Mouse (Mus musculus) heart, adult 11 months (tissue): ENCODE results near the gene Lpar6.

Experiments
- DNase-seq: peaks from one replicate; pipeline ENCODE4 v3.0.0; 2022

Lpar6 gene

GRCm38 (mm10) chr14:73257348-73257747 lies 19.7 kb downstream of the Lpar6 start:
- no peak for DNase-seq

DNA sequence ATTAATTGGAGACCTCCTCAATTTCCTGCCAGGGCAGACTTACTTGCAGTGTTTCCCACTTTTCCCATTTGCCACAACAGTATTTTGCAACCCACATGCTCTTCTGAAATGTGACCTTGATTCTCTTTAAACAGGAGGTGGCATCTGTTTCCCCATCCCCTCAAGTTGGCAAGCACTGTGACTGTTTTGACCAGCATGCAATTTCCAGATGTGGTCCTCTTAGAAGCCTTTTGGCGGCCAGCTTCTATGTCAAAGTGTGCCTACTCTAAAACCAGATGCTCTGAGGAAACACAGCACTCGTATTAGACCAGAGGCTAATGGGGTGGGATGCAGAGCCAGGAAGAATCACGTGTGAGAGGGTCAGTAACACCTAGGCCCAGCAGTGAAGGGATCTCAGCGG lies 20.5 kb downstream of the Lpar6 start:
- DNase-seq, result peak; percentile 93

GRCm38 (mm10) chr14:73262210-73262609 lies 24.5 kb downstream of the Lpar6 start:
- DNase-seq, result no peak

- DNase-seq, result no peak
Measured at GRCm38 (mm10) chr14:73266166-73266565, 28.5 kb downstream of the Lpar6 start.

DNA sequence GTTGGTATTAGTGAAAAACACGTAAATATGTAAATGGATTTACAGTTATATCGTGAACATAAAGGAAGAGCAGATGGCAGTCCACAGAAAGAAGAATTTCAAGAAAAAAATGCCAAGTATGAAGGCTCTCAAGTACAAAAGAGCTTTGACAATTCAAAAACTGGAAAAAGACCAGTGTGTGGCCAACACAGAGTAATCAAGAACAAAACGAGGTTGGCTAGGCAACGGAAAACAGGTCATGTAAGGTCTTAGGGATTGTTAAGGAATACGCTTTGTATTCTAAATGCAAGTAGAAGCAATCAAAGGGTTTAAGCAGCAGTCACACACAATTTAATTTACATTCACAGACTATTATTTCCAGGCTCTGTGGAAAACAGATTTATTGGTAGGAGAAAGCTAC lies 34.1 kb downstream of the Lpar6 start:
- no peak for DNase-seq

DNA sequence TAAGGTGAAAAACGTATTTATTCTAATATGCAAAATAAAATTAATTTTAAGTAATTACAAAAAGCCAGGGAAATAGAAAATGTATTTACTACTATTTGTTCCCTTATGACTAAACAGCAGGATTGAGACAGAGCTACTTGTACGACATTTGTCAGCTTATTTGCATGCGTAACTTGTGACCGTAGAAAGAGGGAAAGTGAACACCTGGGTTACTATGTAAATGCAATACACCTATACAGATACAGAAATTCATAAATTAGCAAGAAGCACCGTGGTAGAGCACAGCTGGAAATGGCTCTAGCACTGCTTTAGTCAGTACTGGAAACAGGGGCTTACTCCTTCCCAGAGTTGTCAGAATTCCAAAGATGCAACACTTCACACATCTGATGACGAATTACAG lies 41.4 kb downstream of the Lpar6 start:
- no peak for DNase-seq

DNA sequence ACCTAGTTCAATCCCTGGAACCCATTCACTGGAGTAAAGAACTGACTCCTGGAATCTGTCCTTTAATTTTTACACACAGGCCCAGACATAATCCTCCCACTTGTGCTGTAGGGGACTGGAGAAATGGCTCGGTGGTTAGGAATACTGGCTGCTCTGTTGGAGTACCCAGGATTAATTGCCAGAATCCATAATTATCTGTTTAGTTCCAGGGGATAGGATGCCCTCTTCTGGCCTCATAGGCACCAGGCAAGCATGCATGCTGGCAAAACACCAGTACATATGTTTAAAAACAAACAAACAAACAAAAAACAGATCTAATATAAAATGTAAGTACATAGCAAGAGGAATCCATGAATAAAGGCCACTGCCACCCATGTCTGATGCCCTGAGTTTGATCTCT lies 43.3 kb downstream of the Lpar6 start:
- DNase-seq, result no peak

GRCm38 (mm10) chr14:73289915-73290314 lies 52.2 kb downstream of the Lpar6 start:
- no peak for DNase-seq

DNA sequence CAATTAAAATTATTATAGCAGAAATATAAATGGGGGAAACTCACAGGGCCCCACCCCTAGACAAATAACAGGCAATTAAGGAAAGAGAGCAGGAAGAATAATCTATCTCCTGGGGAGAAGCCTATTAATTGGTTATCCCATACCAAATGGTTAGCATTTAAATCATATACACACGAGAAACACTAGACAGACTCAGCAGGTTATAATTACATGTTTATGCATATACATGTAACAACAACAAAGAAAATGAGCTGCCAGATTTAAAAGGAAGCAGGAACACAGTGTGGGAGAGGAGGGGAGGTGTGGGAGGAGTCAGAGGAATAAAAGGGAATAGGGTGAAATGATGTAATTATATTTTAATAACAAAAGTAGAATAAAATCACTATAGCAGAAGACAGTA lies 54.7 kb downstream of the Lpar6 start:
- DNase-seq, result no peak
